Mouse (Mus musculus) macrophage (primary cell): Measurements from ENCODE around the gene Ppm1l. TPM values are rescaled to one million over a fixed set of nuclear protein-coding genes. Genes with fewer than 3 reads are reported as not detected.

Source experiments
- H3K27ac ChIP-seq: fragments of 350-480 bp; formaldehyde crosslinking; 2 replicates; pipeline ENCODE4 v1.9.0; 2021
- H3K36me3 ChIP-seq: fragments of 350-480 bp; formaldehyde crosslinking; 2 replicates; pipeline ENCODE4 v1.9.0; 2021; ENCODE audit errors: inconsistent target
- H3K4me3 ChIP-seq: fragments of 350-480 bp; formaldehyde crosslinking; 2 replicates; pipeline ENCODE4 v1.9.0; 2021; ENCODE audit errors: inconsistent target
- H3K79me2 ChIP-seq: fragments of 350-480 bp; formaldehyde crosslinking; 2 replicates; pipeline ENCODE4 v1.9.0; 2021; ENCODE audit errors: inconsistent target
- WGBS: methylation state at CpG from one replicate; pipeline ENCODE4 v1.1.7; 2026; ENCODE audit warnings: inconsistent platforms; ENCODE audit not compliant: missing documents; 5-methylcytosine and 5-hydroxymethylcytosine counted together
- polyA plus RNA-seq: library from polyadenylated mRNA; stranded (reverse); fragments of 250-400 nt; gene quantifications from 3 replicates; pipeline ENCODE4 v1.2.4, GENCODE M21; 2018; ENCODE audit warnings: inconsistent platforms

Ppm1l gene
- polyA plus RNA-seq, 1 experiment from 2014 or later, result 0.16 TPM

GRCm38 (mm10) chr3:69349973-69350372 lies 33.3 kb downstream of the Ppm1l start:
- Histone ChIP-seq H3K36me3 (no peaks in the 10 kb centered on the region), H3K79me2 (no peaks in the 10 kb centered on the region), H3K27ac (no peak overlapping the region), H3K4me3 (no peak overlapping the region)
- 76% methylated on average over 6 of the region's 6 CpGs for WGBS

- 100% methylated on average over 1 of the region's 1 CpGs for WGBS
- no peaks in the 10 kb centered on the region for H3K36me3 ChIP-seq
These were observed 35.5 kb downstream of the Ppm1l start for GRCm38 (mm10) chr3:69352194-69352593.

DNA sequence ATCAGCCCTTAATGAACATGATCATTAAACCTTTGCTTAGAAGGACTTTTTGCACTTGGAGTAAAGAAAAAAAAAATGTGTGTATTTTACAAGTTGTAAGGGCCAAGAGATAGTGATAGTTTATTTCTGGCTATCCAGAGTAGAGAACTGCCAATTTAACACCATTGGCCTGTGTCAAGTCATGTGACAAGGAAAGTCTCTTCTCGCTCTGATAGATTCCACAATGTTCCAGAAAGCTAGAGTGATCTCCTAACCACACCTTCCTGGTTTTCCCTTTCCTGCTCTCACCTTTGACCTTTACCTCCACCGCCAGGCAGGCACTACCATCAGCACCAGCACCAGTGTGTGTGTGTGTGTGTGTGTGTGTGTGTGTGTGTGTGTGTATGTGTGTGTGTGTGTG lies 38.0 kb downstream of the Ppm1l start:
- 96% methylated on average over 2 of the region's 2 CpGs for WGBS
- H3K79me2 ChIP-seq, result no peaks in the 10 kb centered on the region
- H3K36me3 ChIP-seq, result no peaks in the 10 kb centered on the region
- no peak overlapping the region for H3K4me3 ChIP-seq
- H3K27ac ChIP-seq, result no peak overlapping the region

More at GRCm38 (mm10) chr3:69352194-69352593, 35.5 kb downstream of the Ppm1l start:
- Histone ChIP-seq H3K27ac (no peak overlapping the region), H3K79me2 (no peaks in the 10 kb centered on the region), H3K4me3 (no peak overlapping the region)

DNA sequence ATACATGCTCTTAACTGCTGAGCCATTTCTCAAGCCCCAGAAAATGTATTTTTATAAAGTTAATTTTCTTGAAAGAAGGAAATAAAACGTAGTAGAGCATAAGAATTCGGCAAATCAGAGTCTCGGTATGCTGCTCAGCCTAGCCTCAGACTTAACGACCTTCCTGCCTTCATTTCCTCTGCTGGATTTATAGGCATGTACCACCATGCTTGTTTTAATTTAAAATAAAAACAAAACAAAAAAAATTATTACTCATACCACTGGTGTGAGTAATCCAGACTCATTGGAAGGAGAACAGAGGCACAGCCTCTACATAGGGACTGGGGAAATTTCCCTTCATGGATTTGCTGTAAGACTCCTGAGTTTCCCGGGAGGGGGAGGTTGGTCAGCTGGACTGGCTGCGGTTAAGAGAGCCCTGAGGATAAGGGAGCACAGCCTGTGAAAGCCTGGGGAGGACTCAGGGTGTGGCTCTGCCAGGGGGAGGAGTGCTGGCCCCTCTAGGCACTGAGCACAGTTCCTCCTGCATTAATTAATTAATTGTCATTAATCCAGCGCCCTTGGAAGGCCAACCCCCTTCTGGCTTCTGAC lies 39.5 kb downstream of the Ppm1l start:
- no peaks in the 10 kb centered on the region for H3K36me3 ChIP-seq
- H3K27ac ChIP-seq, result no peak overlapping the region
- no peak overlapping the region for H3K4me3 ChIP-seq
- 64% methylated on average over 7 of the region's 7 CpGs for WGBS
- H3K79me2 ChIP-seq, result no peaks in the 10 kb centered on the region

DNA sequence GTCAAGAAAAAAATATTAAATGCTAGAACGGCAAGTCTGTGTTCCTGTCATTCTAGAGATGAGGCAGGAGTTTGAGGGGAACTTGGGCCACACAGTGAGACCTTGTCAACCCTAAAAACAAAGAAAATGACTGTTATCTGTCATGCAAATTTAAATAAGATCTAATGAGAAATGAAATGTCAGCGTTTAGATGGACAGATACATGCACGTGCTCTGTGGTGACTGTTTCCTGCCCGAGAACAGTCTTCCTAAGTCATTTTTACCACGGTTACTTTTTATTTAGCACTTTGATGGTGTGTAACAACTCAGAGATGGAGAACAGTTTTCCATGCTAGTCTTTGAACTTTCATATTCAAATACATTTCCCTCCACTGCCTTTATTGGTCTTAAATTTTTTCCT lies 40.1 kb downstream of the Ppm1l start:
- H3K36me3 ChIP-seq, result no peaks in the 10 kb centered on the region
- no peak overlapping the region for H3K4me3 ChIP-seq
- no peaks in the 10 kb centered on the region for H3K79me2 ChIP-seq
- H3K27ac ChIP-seq, result no peak overlapping the region
- WGBS, result 6% methylated on average over 5 of the region's 5 CpGs

DNA sequence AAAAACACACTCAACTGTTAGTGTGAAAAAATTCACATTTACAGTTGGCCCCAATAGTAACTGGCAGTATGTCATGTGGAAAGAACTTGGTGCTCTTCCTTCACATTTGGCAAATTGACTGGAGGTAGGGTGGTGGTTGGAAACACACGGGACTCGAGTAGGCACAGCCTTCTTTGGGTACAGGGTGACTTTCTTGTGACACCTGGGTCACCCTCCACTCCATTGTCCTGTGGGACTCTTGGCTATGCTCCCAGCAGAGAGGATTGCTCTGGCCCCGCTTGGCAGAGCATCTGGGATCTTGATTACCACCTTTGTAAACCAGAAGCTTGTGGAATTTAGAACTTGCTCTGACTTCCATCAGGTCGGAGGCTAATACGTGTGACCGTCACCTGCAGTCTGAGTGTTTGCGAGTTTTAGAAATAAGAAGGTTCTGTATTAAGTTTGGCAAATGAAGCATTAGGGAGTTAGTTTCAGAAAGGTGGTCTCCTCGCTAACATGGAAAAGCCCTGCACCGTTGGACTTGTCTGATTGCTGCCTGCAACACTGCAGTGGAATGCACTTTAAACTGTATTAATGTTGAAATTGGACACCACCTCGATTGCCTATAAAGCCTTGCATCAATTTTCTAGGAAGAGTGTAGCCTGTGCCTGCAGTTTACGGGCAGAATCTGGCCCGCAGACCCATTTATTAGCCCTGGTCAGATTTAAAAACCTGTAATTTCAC lies 41.4 kb downstream of the Ppm1l start:
- H3K27ac ChIP-seq, result no peak overlapping the region
- 95% methylated on average over 12 of the region's 12 CpGs for WGBS

DNA sequence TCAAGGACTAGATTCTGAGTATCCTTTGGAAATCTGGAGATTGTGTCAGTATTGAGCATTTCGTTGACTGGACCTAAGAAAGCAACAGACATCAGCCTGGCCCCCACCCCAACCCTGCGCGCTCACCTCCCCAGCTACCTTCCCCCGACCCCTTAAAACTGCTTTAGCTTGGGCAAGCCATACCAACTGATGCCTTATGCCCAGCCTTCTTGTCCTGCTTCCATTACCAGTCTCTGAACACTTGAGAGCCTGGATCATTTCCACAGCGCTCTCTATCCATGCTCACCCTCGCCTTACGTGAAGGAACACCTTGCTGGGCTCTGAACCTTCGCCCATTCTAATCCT lies 41.9 kb downstream of the Ppm1l start:
- H3K79me2 ChIP-seq, result no peaks in the 10 kb centered on the region
- H3K4me3 ChIP-seq, result no peak overlapping the region
- H3K36me3 ChIP-seq, result no peaks in the 10 kb centered on the region
- H3K27ac ChIP-seq, result no peak overlapping the region
- WGBS, result 95% methylated on average over 8 of the region's 8 CpGs

More for the DNA sequence above, 41.4 kb downstream of the Ppm1l start:
- no peaks in the 10 kb centered on the region for H3K79me2 ChIP-seq
- no peak overlapping the region for H3K4me3 ChIP-seq
- H3K36me3 ChIP-seq, result no peaks in the 10 kb centered on the region

GRCm38 (mm10) chr3:69360263-69360895 lies 43.7 kb downstream of the Ppm1l start:
- no peaks in the 10 kb centered on the region for H3K79me2 ChIP-seq
- H3K27ac ChIP-seq, result no peak overlapping the region
- H3K4me3 ChIP-seq, result no peak overlapping the region
- WGBS, result 80% methylated on average over 4 of the region's 4 CpGs
- no peaks in the 10 kb centered on the region for H3K36me3 ChIP-seq

DNA sequence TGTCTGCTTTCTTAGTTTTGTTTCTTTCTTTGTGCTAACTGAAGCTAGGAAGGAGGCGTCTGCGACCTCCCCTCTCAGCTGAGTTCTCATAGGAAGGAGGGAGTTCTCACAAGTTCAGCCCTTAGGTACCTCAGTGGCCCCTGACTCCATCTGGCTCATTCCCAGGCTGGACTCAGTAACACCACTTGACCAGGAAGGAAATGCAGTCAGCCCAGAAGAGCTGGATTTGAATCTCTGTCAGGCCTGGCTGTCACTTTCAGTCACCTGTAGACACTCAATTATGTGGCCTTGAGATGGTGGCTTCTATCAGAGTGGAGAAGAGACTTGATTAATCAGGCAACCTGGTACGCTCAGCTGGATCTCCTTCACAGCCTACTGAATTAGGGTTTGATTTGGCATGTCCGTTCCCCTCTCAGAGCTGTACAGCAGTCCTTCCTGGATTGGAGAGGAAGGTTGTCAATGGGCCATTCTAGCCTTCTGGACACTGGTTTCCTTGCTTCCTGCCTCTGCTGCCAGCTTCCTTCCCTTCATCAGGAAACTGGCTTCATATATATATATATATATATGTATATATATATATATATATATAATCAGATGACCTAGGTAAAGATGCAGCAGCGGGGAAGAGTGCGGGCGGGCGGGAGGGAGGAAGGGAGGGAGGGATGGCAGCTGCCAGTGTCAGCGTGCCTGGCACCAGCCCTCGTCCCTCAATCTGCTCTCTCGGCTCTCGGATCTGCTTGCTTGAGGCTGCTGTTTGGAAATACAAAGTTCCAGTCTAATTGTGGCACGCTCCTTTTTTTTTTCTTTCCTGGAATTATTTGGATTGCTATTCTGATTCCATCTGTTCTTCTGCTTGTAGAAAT lies 45.1 kb downstream of the Ppm1l start:
- Histone ChIP-seq H3K27ac (no peak overlapping the region), H3K4me3 (no peak overlapping the region), H3K79me2 (no peaks in the 10 kb centered on the region), H3K36me3 (no peaks in the 10 kb centered on the region)
- WGBS, result 90% methylated on average over 8 of the region's 13 CpGs

GRCm38 (mm10) chr3:69362350-69362790 lies 45.7 kb downstream of the Ppm1l start:
- Histone ChIP-seq H3K4me3 (no peak overlapping the region), H3K36me3 (no peaks in the 10 kb centered on the region), H3K79me2 (no peaks in the 10 kb centered on the region), H3K27ac (no peak overlapping the region)
- WGBS, result 94% methylated on average over 5 of the region's 5 CpGs

GRCm38 (mm10) chr3:69362906-69363305 lies 46.2 kb downstream of the Ppm1l start:
- H3K27ac ChIP-seq, result no peak overlapping the region

DNA sequence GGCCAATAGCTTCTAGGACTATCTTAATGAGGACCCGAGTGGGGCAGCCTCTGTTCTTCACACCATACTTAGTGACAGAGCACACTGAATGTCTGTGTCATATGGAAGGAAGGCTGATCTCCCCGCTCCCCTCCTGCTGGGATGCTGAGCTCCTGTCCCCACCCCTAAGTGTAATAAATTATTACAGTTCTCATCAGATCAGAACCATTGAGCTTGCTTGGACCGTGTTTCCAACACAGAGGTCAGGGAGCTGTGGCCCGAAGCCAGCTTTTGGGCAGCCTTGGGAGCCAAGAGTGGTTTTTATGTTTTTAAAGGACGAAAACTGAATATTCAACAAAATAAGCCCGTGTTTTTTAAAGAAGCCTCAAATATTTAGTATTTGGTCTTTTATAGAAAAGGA lies 47.5 kb downstream of the Ppm1l start:
- 87% methylated on average over 6 of the region's 6 CpGs for WGBS
- Histone ChIP-seq H3K27ac (no peak overlapping the region), H3K4me3 (no peak overlapping the region), H3K36me3 (no peaks in the 10 kb centered on the region), H3K79me2 (no peaks in the 10 kb centered on the region)

More at GRCm38 (mm10) chr3:69362906-69363305, 46.2 kb downstream of the Ppm1l start:
- Histone ChIP-seq H3K79me2 (no peaks in the 10 kb centered on the region), H3K4me3 (no peak overlapping the region), H3K36me3 (no peaks in the 10 kb centered on the region)
- 92% methylated on average over 4 of the region's 4 CpGs for WGBS

GRCm38 (mm10) chr3:69367916-69368315 lies 51.3 kb downstream of the Ppm1l start:
- H3K4me3 ChIP-seq, result no peak overlapping the region
- H3K79me2 ChIP-seq, result no peaks in the 10 kb centered on the region
- H3K27ac ChIP-seq, result no peak overlapping the region
- WGBS, result 98% methylated on average over 9 of the region's 9 CpGs
- H3K36me3 ChIP-seq, result no peaks in the 10 kb centered on the region

- H3K36me3 ChIP-seq, result no peaks in the 10 kb centered on the region
- H3K79me2 ChIP-seq, result no peaks in the 10 kb centered on the region
- no peak overlapping the region for H3K4me3 ChIP-seq
- WGBS, result 93% methylated on average over 3 of the region's 3 CpGs
- no peak overlapping the region for H3K27ac ChIP-seq
These were observed 56.1 kb downstream of the Ppm1l start for GRCm38 (mm10) chr3:69372731-69373130.
